Mouse (Mus musculus) limb, embryonic 14.5 days (tissue): ENCODE data around the gene Acin1. TPM values are rescaled to one million over a fixed set of nuclear protein-coding genes. Genes with fewer than 3 reads are reported as not detected.
A peak's percentile ranks its signal among the peaks of the same experiment; 100 is the strongest.

ENCODE experiments used
- ATAC-seq: fragments of 200-750 bp; cut with Nextera tagmentation; 2 replicates; pipeline ENCODE4 v1.8.0; 2017; ENCODE audit warnings: low read depth, moderate number of reproducible peaks, moderate TSS enrichment; ENCODE audit not compliant: low FRiP score
- DNase-seq: peaks from one replicate; pipeline ENCODE4 v3.0.0-alpha.2; 2015; ENCODE audit warnings: low spot score
- H3K27ac ChIP-seq: fragments of 300-500 bp; sonication (generic); replicated peaks from 2 replicates; pipeline ENCODE4 v1.5.1; 2014; ENCODE audit warnings: low read depth, mild to moderate bottlenecking, low read length, moderate library complexity, mixed read lengths
- H3K27me3 ChIP-seq: fragments of 300-500 bp; sonication (generic); 2 replicates; pipeline ENCODE4 v1.6.1; 2014; ENCODE audit warnings: low read length, mixed read lengths; ENCODE audit not compliant: control insufficient read depth, insufficient read depth
- H3K36me3 ChIP-seq: fragments of 300-500 bp; sonication (generic); 2 replicates; pipeline ENCODE4 v1.6.1; 2014; ENCODE audit warnings: mild to moderate bottlenecking, low read length, moderate library complexity, mixed read lengths; ENCODE audit not compliant: control insufficient read depth, insufficient read depth
- H3K4me1 ChIP-seq: fragments of 300-500 bp; sonication (generic); 2 replicates; pipeline ENCODE4 v1.6.1; 2014; ENCODE audit warnings: antibody characterized with exemption, low read length, mixed read lengths; ENCODE audit not compliant: control insufficient read depth, insufficient read depth
- H3K4me2 ChIP-seq: fragments of 300-500 bp; sonication (generic); replicated peaks from 2 replicates; pipeline ENCODE4 v1.6.1; 2014; ENCODE audit warnings: low read depth, mild to moderate bottlenecking, low read length, moderate library complexity; ENCODE audit not compliant: severe bottlenecking
- H3K4me3 ChIP-seq: fragments of 300-500 bp; sonication (generic); replicated peaks from 2 replicates; pipeline ENCODE4 v1.5.1; 2014; ENCODE audit warnings: low read length
- H3K9ac ChIP-seq: fragments of 300-500 bp; sonication (generic); 2 replicates; pipeline ENCODE4 v1.6.1; 2014; ENCODE audit warnings: mild to moderate bottlenecking, low read depth, low read length, moderate library complexity; ENCODE audit not compliant: severe bottlenecking
- H3K9me3 ChIP-seq: fragments of 300-500 bp; sonication (generic); 2 replicates; pipeline ENCODE4 v1.6.1; 2016; ENCODE audit warnings: low read length; ENCODE audit not compliant: control insufficient read depth
- POLR2A ChIP-seq: fragments of 200-500 bp; IDR thresholded peaks from 2 replicates; pipeline ENCODE4 v1.8.0; 2012; ENCODE audit warnings: inconsistent platforms, mild to moderate bottlenecking, moderate library complexity, borderline replicate concordance; ENCODE audit not compliant: insufficient read depth, insufficient read length; ENCODE audit errors: extremely low read depth
- WGBS: fragments of 180-500 bp; shearing (Covaris S2); extraction: QIAGEN DNeasy Blood & Tissue Kit; methylation state at CpG from one replicate; pipeline ENCODE4 v1.1.7; 2014; 5-methylcytosine and 5-hydroxymethylcytosine counted together
- polyA plus RNA-seq, 2 experiments: library from polyadenylated mRNA; depleted of rRNA in 1 of 2; stranded (reverse) in 1 of 2; unstranded in 1 of 2; fragments of >200 nt; fragmentation: Nextera tagmentation in 1 of 2; extraction: Ambion mirVana in 1 of 2; gene quantifications; 2 replicates each; pipeline versions ENCODE4 v1.2.1 to v1.2.3; 2012 to 2014

Gene Acin1
- polyA plus RNA-seq, 2 experiments: 99.4 to 297 TPM

GRCm38 (mm10) chr14:54699586-54699985, 12.9 kb upstream of the Acin1 start:
- H3K4me2 ChIP-seq: no peak overlapping the region
- ATAC-seq: no peak
- H3K4me1 ChIP-seq: no peaks in the 10 kb centered on the region
- H3K27ac ChIP-seq: no peak overlapping the region
- H3K27me3 ChIP-seq: no peaks in the 10 kb centered on the region
- H3K4me3 ChIP-seq: no peak overlapping the region
- DNase-seq: no peak
- no peaks in the 10 kb centered on the region for H3K9me3 ChIP-seq
- no peaks in the 10 kb centered on the region for H3K36me3 ChIP-seq
- no peak overlapping the region for H3K9ac ChIP-seq
- 29% methylated on average over 3 of the region's 3 CpGs for WGBS
- no peak for TF ChIP-seq POLR2A

- Histone ChIP-seq H3K27ac (no peak within 1 kb of the TSS), H3K27me3 (no peaks in the 10 kb centered on the region), H3K4me2 (no peak within 1 kb of the TSS), H3K4me3 (no peak within 1 kb of the TSS), H3K9me3 (no peaks in the 10 kb centered on the region), H3K9ac (no peak within 1 kb of the TSS), H3K4me1 (no peaks in the 10 kb centered on the region), H3K36me3 (0 out of 2 replicates have a peak, but pooled peaks cover 1% of the 10 kb centered on the region)
- TF ChIP-seq POLR2A: no peak
- ATAC-seq (no peak), DNase-seq (no peak)
- WGBS: 77% methylated on average over 4 of the region's 4 CpGs
These were observed 12.0 kb upstream of the Acin1 start, which contains the start of gene Gm29776 for GRCm38 (mm10) chr14:54698733-54699132. Gm29776 (minus strand) TSS chr14:54698833.

- H3K4me1 ChIP-seq: no peaks in the 10 kb centered on the region
- H3K4me2 ChIP-seq: no peak overlapping the region
- H3K27me3 ChIP-seq: no peaks in the 10 kb centered on the region
- H3K27ac ChIP-seq: no peak overlapping the region
- no peak for DNase-seq
- no peak for TF ChIP-seq POLR2A
- WGBS: 76% methylated on average over 4 of the region's 4 CpGs
- no peaks in the 10 kb centered on the region for H3K9me3 ChIP-seq
- peaks cover 14% of the 10 kb centered on the region for H3K36me3 ChIP-seq
- ATAC-seq: no peak
- no peak overlapping the region for H3K9ac ChIP-seq
- H3K4me3 ChIP-seq: no peak overlapping the region
These were observed 10.0 kb upstream of the Acin1 start for GRCm38 (mm10) chr14:54696752-54697151.

GRCm38 (mm10) chr14:54695042-54695441, 8.3 kb upstream of the Acin1 start:
- ATAC-seq (no peak), DNase-seq (no peak)
- Histone ChIP-seq H3K9ac (no peak overlapping the region), H3K4me2 (no peak overlapping the region), H3K27ac (no peak overlapping the region), H3K27me3 (no peaks in the 10 kb centered on the region), H3K9me3 (no peaks in the 10 kb centered on the region), H3K4me3 (no peak overlapping the region), H3K36me3 (peaks cover 24% of the 10 kb centered on the region), H3K4me1 (no peaks in the 10 kb centered on the region)
- 74% methylated on average over 6 of the region's 6 CpGs for WGBS
- TF ChIP-seq POLR2A: no peak

DNA sequence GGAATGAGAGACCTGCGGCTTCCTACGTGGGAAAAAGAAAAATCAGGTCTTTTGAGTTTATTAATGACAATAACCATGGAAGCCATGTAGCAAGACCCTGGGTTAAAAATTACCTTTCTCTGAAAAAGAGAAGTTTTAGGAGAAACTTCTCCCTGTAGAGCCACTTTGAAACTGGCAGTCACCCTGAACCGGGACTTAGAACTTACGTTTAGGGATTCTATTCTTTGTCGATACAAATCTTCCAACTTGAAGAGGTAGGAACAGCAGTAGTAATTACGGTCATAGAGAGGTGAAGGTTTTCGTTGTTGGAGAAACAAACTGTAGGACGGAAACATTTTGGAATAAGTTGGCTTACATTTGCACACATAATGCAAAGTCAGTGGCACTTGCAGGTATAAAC, 520 bp upstream of the Acin1 start:
- peaks cover 32% of the 10 kb centered on the region for H3K36me3 ChIP-seq
- peak overlapping the region; percentile 69 for H3K4me2 ChIP-seq
- H3K27me3 ChIP-seq: no peaks in the 10 kb centered on the region
- whole genome bisulfite sequencing: 3% methylated on average over 8 of the region's 8 CpGs
- no peak for TF ChIP-seq POLR2A
- no peaks in the 10 kb centered on the region for H3K9me3 ChIP-seq
- H3K9ac ChIP-seq: peak overlapping the region; percentile 97
- DNase-seq (no peak), ATAC-seq (no peak)
- peak overlapping the region; percentile 63 for H3K27ac ChIP-seq
- peaks cover 18% of the 10 kb centered on the region for H3K4me1 ChIP-seq
- H3K4me3 ChIP-seq: peak overlapping the region; percentile 85

DNA sequence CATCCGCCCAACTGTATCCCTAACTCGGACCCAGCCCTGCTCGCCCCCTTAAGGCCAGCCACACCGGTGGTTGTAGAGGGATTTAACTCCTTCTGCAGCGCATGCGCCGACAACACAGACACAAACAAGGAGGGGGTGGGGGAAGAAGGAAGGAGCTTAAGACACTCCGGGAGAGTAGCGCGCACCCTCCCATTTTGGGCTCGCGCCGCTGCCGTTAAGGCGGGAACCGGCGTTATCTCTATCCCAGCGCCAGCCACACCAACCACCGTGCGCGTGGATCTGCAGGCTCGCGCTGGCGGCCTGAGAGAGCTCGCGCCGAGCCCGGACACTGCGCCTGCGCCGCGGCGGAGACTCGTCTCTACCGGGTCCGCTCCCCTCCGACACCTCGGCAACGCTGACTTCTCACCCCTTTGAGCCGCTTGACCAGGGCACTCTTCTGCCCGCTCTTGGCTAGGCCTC, 639 bp downstream of the Acin1 start, which contains the start of gene 1700123O20Rik:
Gene 1700123O20Rik, plus strand, starts transcription at position 154 of the 459 bp plus-strand sequence.
- DNase-seq: peak; percentile 73
- peak within 1 kb of the TSS; percentile 69 for H3K4me2 ChIP-seq
- H3K27me3 ChIP-seq: no peaks in the 10 kb centered on the region
- no peak for TF ChIP-seq POLR2A
- peaks cover 18% of the 10 kb centered on the region for H3K4me1 ChIP-seq
- peak within 1 kb of the TSS; percentile 85 for H3K4me3 ChIP-seq
- H3K27ac ChIP-seq: peak within 1 kb of the TSS; percentile 95
- peak; percentile 79 for ATAC-seq
- peaks cover 37% of the 10 kb centered on the region for H3K36me3 ChIP-seq
- 0% methylated on average over 26 of the region's 41 CpGs for WGBS
- H3K9me3 ChIP-seq: no peaks in the 10 kb centered on the region
- H3K9ac ChIP-seq: peak within 1 kb of the TSS; percentile 97
